Mouse (Mus musculus): ENCODE results near the gene Cryba2.

The Cryba2 gene

DNA sequence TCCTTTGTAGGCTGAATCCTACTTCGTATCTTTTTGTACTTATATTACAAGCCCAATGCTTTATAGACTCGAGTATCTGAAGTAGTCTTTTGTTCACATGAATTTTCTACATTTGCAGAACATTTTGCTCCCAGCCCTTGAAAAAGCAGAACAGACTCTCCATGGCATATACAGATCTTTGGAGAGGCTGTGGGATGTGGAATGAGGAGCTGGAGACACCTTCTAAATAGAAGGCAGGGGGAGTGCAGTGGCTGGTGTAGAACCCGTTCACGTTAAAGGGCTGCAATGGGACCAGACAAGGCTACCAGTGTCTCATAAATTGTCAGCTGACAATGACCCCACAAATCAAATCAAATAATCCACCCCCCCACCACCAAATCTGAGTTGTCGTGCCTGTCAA is 44.0 kb downstream of the Cryba2 start:
- no peak for DNase-seq (ENCODE audit: low read depth)

DNA sequence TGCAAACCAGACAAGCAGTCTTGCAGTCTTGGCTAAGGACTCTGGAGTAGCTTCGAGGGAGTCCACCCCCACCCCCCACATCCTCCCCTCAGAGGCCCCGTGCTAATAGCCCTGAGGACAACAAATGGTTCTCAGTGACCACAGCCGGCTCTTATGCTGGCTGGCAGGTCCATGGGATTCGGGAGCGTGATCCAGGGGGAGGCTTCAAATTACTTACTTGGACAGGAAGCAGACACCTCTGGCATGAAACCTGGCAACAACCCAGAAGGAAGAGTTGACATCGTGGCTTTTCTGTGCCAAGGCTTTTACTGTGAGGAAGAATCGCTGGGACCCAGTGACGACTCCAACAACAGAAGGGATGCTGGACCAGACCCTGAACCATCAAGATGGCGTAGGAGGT is 46.6 kb downstream of the Cryba2 start:
- no peak for DNase-seq (ENCODE audit: low read depth)

DNA sequence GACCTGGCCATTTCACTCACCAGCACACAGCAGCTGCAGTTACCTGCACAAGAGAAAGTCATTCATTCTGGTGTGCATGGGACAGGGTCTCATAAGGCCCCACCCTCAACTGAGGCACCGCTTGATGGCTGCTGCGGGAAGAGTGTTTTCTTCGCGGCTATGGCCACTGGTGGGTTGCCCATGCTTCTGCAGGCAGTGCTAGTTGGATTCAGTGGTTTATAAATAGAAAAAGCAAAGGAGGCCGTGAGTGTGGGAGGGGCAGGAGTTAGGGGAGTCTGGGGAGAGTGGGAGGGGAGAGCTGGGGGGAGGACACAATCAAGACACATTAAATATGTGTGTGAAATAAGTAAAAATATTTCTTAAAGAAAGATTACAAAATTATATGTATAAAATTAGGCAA is 49.9 kb downstream of the Cryba2 start:
- DNase-seq (ENCODE audit: low read depth) = no peak
